Mouse (Mus musculus) bone marrow macrophage, adult 2 months (primary cell): ENCODE data around the gene 1700008P02Rik. TPM values are rescaled to one million over a fixed set of nuclear protein-coding genes. Genes with fewer than 3 reads are reported as not detected.
"Not testable (repeated sequence)": the region's sequence is repeated elsewhere in the genome, so short reads cannot be mapped to it uniquely, and the experiment has no call there.

ENCODE experiments used
- H3K27ac ChIP-seq: 2 replicates; pipeline ENCODE4 v1.5.1; 2012; ENCODE audit warnings: low read depth, low read length; ENCODE audit not compliant: insufficient read depth
- H3K4me1 ChIP-seq: 2 replicates; pipeline ENCODE4 v1.6.1; 2012; ENCODE audit warnings: low read length; ENCODE audit not compliant: control insufficient read depth, insufficient read depth
- H3K4me3 ChIP-seq: 2 replicates; pipeline ENCODE4 v1.5.1; 2012; ENCODE audit warnings: mild to moderate bottlenecking, low read length, moderate library complexity; ENCODE audit not compliant: insufficient read depth
- CTCF ChIP-seq: IDR thresholded peaks from 2 replicates; pipeline ENCODE4 v1.5.1; 2012; ENCODE audit warnings: low read depth, mild to moderate bottlenecking, low read length, moderate library complexity
- POLR2A ChIP-seq: IDR thresholded peaks from 2 replicates; pipeline ENCODE4 v1.6.1; 2012; ENCODE audit warnings: mild to moderate bottlenecking, low read depth, low read length, borderline replicate concordance
- polyA plus RNA-seq: library from polyadenylated mRNA; stranded (reverse); fragments of >200 nt; gene quantifications from 2 replicates; pipeline ENCODE4 v1.2.4, GENCODE M21; 2012; ENCODE audit not compliant: missing spikeins, insufficient read depth, insufficient read length

1700008P02Rik gene
- polyA plus RNA-seq = not detected in 2 replicates

- TF ChIP-seq CTCF (no peak), POLR2A (no peak)
- no peak within 1 kb of the TSS for H3K27ac ChIP-seq
- no peak within 1 kb of the TSS for H3K4me3 ChIP-seq
- no peaks in the 10 kb centered on the region for H3K4me1 ChIP-seq
Measured at GRCm38 (mm10) chr3:6620343-6620742, at the start of gene 1700008P02Rik. Gene 1700008P02Rik (minus strand): TSS chr3:6620443.

- H3K4me1 ChIP-seq = no peaks in the 10 kb centered on the region
- no peak overlapping the region for H3K27ac ChIP-seq
- TF ChIP-seq CTCF (no peak), POLR2A (no peak)
- H3K4me3 ChIP-seq = no peak overlapping the region
Measured at GRCm38 (mm10) chr3:6649411-6649810, 29.2 kb upstream of the 1700008P02Rik start.

GRCm38 (mm10) chr3:6638151-6638550, 17.9 kb upstream of the 1700008P02Rik start:
- not testable (repeated sequence) for H3K4me1 ChIP-seq, H3K4me3 ChIP-seq, H3K27ac ChIP-seq

- Histone ChIP-seq H3K4me3 (no peak overlapping the region), H3K4me1 (no peaks in the 10 kb centered on the region), H3K27ac (no peak overlapping the region)
- TF ChIP-seq CTCF (no peak), POLR2A (no peak)
Measured at GRCm38 (mm10) chr3:6634256-6634655, 14.0 kb upstream of the 1700008P02Rik start.

GRCm38 (mm10) chr3:6617881-6618280, 2.4 kb downstream of the 1700008P02Rik start:
- H3K4me1 ChIP-seq = no peaks in the 10 kb centered on the region
- H3K4me3 ChIP-seq = no peak overlapping the region
- H3K27ac ChIP-seq = no peak overlapping the region
- no peak for TF ChIP-seq POLR2A
- no peak for TF ChIP-seq CTCF
